Comparison of ENCODE assay signal across 11 mouse cellular contexts in genomic region chr12:25037222-25037621, GRCm38 (mm10).
"Had no signal": no experiment of that assay in that cellular context is flagged by ENCODE, and none has a peak within 500 bp of the region (broad histone marks: within the 10 kb centered on the region; RNA-seq: fewer than 3 reads in every experiment).

No protein-coding gene starts in this region.

- H3K27ac ChIP-seq: intestine, embryonic 15.5 days; layer of hippocampus, adult 2 months; left cerebral cortex, adult 2 months; liver, embryonic 13.5 days had no signal

- H3K36me3 ChIP-seq: intestine, embryonic 15.5 days had no signal

- H3K4me3 ChIP-seq: intestine, embryonic 15.5 days; layer of hippocampus, adult 2 months; left cerebral cortex, adult 2 months; liver, embryonic 13.5 days had no signal

- DNase-seq: kidney, adult 18-20 months; kidney, postnatal 25 days; layer of hippocampus, postnatal 36 days; liver, embryonic 13.5 days; midbrain, embryonic 14.5 days; thymus, adult 18-20 months; thymus, postnatal 36 days had no signal

- H3K4me1 ChIP-seq: intestine, embryonic 15.5 days; liver, embryonic 13.5 days had no signal

- H3K9me3 ChIP-seq: intestine, embryonic 15.5 days; liver, embryonic 13.5 days had no signal

- H3K27me3 ChIP-seq: intestine, embryonic 15.5 days; liver, embryonic 13.5 days had no signal

- ATAC-seq: intestine, embryonic 15.5 days had no signal

- H3K4me2 ChIP-seq: intestine, embryonic 15.5 days; liver, embryonic 13.5 days; midbrain, embryonic 11.5 days had no signal

- H3K9ac ChIP-seq: intestine, embryonic 15.5 days; liver, embryonic 13.5 days had no signal
